Mouse (Mus musculus) liver, adult 2 months (tissue): ENCODE measurements around the gene Washc2. TPM values are rescaled to one million over a fixed set of nuclear protein-coding genes. Genes with fewer than 3 reads are reported as not detected.

Source experiments
- DNase-seq: peaks from one replicate; pipeline ENCODE4 v3.0.0-alpha.2; 2011; ENCODE audit warnings: low read depth, low spot score; ENCODE audit errors: extremely low read depth
- H3K27ac ChIP-seq: fragments of 200-500 bp; replicated peaks from 2 replicates; pipeline ENCODE4 v1.5.1; 2012; ENCODE audit warnings: low read depth, mild to moderate bottlenecking, control low read depth, inconsistent platforms, low read length; ENCODE audit not compliant: insufficient read depth
- H3K27me3 ChIP-seq: fragments of 200-500 bp; 2 replicates; pipeline ENCODE4 v1.6.1; 2012; ENCODE audit warnings: mild to moderate bottlenecking, moderate library complexity, low read length, inconsistent platforms; ENCODE audit not compliant: control insufficient read depth, insufficient read depth
- H3K36me3 ChIP-seq: fragments of 200-500 bp; 2 replicates; pipeline ENCODE4 v1.6.1; 2012; ENCODE audit warnings: low read length, inconsistent platforms; ENCODE audit not compliant: control insufficient read depth, insufficient read depth
- H3K4me1 ChIP-seq: fragments of 200-500 bp; 2 replicates; pipeline ENCODE4 v1.6.1; 2011; ENCODE audit warnings: low read length; ENCODE audit not compliant: control insufficient read depth, insufficient read depth
- H3K4me3 ChIP-seq: fragments of 200-500 bp; 2 replicates; pipeline ENCODE4 v1.5.1; 2011; ENCODE audit warnings: low read depth, mild to moderate bottlenecking, control low read depth, low read length, moderate library complexity; ENCODE audit not compliant: insufficient read depth
- H3K79me2 ChIP-seq: fragments of 200-500 bp; 2 replicates; pipeline ENCODE4 v1.6.1; 2012; ENCODE audit warnings: inconsistent platforms, mild to moderate bottlenecking, low read length, moderate library complexity; ENCODE audit not compliant: control insufficient read depth, insufficient read depth
- H3K9ac ChIP-seq: fragments of 200-500 bp; 2 replicates; pipeline ENCODE4 v1.6.1; 2012; ENCODE audit warnings: low read depth, mild to moderate bottlenecking, control low read depth, inconsistent platforms, low read length
- CTCF ChIP-seq: fragments of 200-500 bp; IDR thresholded peaks from 2 replicates; pipeline ENCODE4 v1.5.1; 2011; ENCODE audit warnings: low read depth, low read length, control low read depth
- POLR2A ChIP-seq: fragments of 200-500 bp; IDR thresholded peaks from 2 replicates; pipeline ENCODE4 v1.6.1; 2011; ENCODE audit warnings: low read length, control low read depth; ENCODE audit not compliant: insufficient read depth; ENCODE audit errors: extremely low read depth
- WGBS: fragments of 180-500 bp; shearing (Covaris S2); methylation state at CpG from one replicate; pipeline ENCODE4 v1.1.7; 2018; 5-methylcytosine and 5-hydroxymethylcytosine counted together
- polyA plus RNA-seq: library from polyadenylated mRNA; depleted of rRNA; stranded (reverse); fragments of >200 nt; gene quantifications from 2 replicates; pipeline ENCODE4 v1.2.3, GENCODE M21; 2012
- total RNA-seq: library from RNA; depleted of rRNA; stranded (reverse); fragments of >200 nt; gene quantifications from 2 replicates; pipeline ENCODE4 v1.2.3, GENCODE M21; 2014

The Washc2 gene
- total and polyA plus RNA-seq, 2 experiments: 32.7 to 38.5 TPM

GRCm38 (mm10) chr6:116235336-116235735 is 27.5 kb downstream of the Washc2 start:
- Histone ChIP-seq H3K4me3 (no peak overlapping the region), H3K4me1 (peaks cover 15% of the 10 kb centered on the region), H3K79me2 (no peaks in the 10 kb centered on the region; the same call in 1 of the 2 replicates), H3K27me3 (no peaks in the 10 kb centered on the region), H3K9ac (no peak overlapping the region), H3K36me3 (peaks cover 37% of the 10 kb centered on the region), H3K27ac (peak overlapping the region; percentile 32)
- peak; percentile 93 for DNase-seq
- TF ChIP-seq POLR2A (no peak), CTCF (no peak)
- WGBS: 20% methylated on average over 5 of the region's 5 CpGs

GRCm38 (mm10) chr6:116238083-116238482 is 30.2 kb downstream of the Washc2 start:
- Histone ChIP-seq H3K9ac (no peak overlapping the region), H3K79me2 (no peaks in the 10 kb centered on the region), H3K27ac (no peak overlapping the region), H3K27me3 (no peaks in the 10 kb centered on the region), H3K36me3 (peaks cover 37% of the 10 kb centered on the region), H3K4me1 (peaks cover 15% of the 10 kb centered on the region), H3K4me3 (no peak overlapping the region)
- WGBS: 84% methylated on average over 5 of the region's 5 CpGs
- DNase-seq: no peak
- TF ChIP-seq POLR2A (no peak), CTCF (no peak)

- DNase-seq: peak; percentile 23
- Histone ChIP-seq H3K79me2 (no peaks in the 10 kb centered on the region), H3K36me3 (peaks cover 56% of the 10 kb centered on the region), H3K4me1 (peaks cover 11% of the 10 kb centered on the region), H3K4me3 (no peak overlapping the region), H3K9ac (no peak overlapping the region), H3K27ac (0 out of 2 replicates have a peak overlapping the region, but pooled peaks have one; percentile 29), H3K27me3 (no peaks in the 10 kb centered on the region)
- WGBS: 86% methylated on average over 2 of the region's 2 CpGs
- no peak for TF ChIP-seq POLR2A
- no peak for TF ChIP-seq CTCF
These were observed 32.5 kb downstream of the Washc2 start for GRCm38 (mm10) chr6:116240371-116240770.

GRCm38 (mm10) chr6:116259649-116260048 is 51.8 kb downstream of the Washc2 start:
- WGBS: 85% methylated on average over 4 of the region's 4 CpGs
- Histone ChIP-seq H3K4me3 (no peak overlapping the region), H3K27ac (peak overlapping the region; percentile 80), H3K9ac (no peak overlapping the region), H3K36me3 (peaks cover 25% of the 10 kb centered on the region), H3K79me2 (0 out of 2 replicates have a peak, but pooled peaks cover 3% of the 10 kb centered on the region), H3K27me3 (no peaks in the 10 kb centered on the region), H3K4me1 (peaks cover 16% of the 10 kb centered on the region)
- TF ChIP-seq POLR2A (no peak), CTCF (no peak)
- no peak for DNase-seq

- Histone ChIP-seq H3K9ac (no peak overlapping the region; the same call in 1 of the 2 replicates), H3K27me3 (no peaks in the 10 kb centered on the region), H3K4me3 (no peak overlapping the region), H3K79me2 (0 out of 2 replicates have a peak, but pooled peaks cover 3% of the 10 kb centered on the region), H3K27ac (peak overlapping the region; percentile 78), H3K36me3 (peaks cover 17% of the 10 kb centered on the region), H3K4me1 (peaks cover 16% of the 10 kb centered on the region)
- TF ChIP-seq POLR2A (no peak), CTCF (no peak)
- DNase-seq: peak; percentile 98
- 27% methylated on average over 5 of the region's 5 CpGs for WGBS
These were observed 52.6 kb downstream of the Washc2 start for GRCm38 (mm10) chr6:116260481-116260880.

GRCm38 (mm10) chr6:116262824-116263223 is 55.0 kb downstream of the Washc2 start:
- peaks cover 20% of the 10 kb centered on the region for H3K4me1 ChIP-seq
- H3K36me3 ChIP-seq: peaks cover 7% of the 10 kb centered on the region
- TF ChIP-seq CTCF (no peak), POLR2A (no peak)
- H3K4me3 ChIP-seq: no peak overlapping the region
- no peak overlapping the region for H3K27ac ChIP-seq
- no peaks in the 10 kb centered on the region for H3K27me3 ChIP-seq
- H3K9ac ChIP-seq: no peak overlapping the region
- WGBS: 90% methylated on average over 1 of the region's 1 CpGs
- DNase-seq: no peak
- H3K79me2 ChIP-seq: peaks cover 13% of the 10 kb centered on the region; the same call in 1 of the 2 replicates
